Mouse (Mus musculus): ENCODE measurements around the gene Limk2. TPM values are rescaled to one million over a fixed set of nuclear protein-coding genes. Genes with fewer than 3 reads are reported as not detected.

Gene Limk2
- polyA plus RNA-seq, 1 experiment from 2014 or later = 82.2 TPM

DNA sequence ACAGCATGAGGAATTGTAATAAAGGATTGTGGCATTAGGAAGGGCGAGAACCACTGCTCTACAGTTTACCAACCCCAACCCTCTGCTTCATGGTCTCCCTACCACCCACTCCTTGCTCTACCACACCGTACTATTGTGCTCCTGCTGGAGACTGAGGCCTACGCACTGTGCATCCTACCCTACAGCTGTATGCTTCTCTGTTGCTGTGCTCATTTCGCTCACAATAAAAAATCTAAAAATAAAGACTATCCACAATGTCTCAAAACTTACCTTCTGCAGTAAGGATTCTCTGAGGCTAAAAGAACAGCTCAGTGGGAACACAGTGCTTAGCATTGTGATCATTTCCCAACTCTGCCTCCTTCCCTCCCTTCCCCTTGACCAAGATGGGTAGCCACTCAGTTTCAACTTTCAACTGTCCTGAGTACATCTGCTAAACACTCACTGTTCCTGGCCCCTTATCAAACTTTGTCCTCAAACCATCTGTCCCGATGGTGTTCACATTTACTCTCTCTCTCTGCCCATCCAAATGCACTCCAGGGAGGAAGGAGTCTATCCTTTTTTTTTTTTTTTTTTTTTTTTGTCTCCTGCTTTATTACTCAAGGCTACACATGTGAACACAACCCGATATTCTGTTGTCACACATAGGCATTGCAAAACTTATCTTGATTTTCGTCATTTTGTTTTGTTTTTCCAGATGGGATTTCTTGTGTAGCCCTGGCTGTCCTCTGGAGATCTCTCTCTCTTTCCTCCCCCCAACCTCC lies 4.5 kb downstream of the Limk2 start:
- no peak for DNase-seq (ENCODE audit: low spot score)
- no peak overlapping the region for H3K4me3 ChIP-seq
- no peaks in the 10 kb centered on the region; the same call in 1 of the 2 replicates for H3K36me3 ChIP-seq
- 85% methylated on average over 7 of the region's 7 CpGs for WGBS
- H3K9me3 ChIP-seq = no peaks in the 10 kb centered on the region
- H3K4me1 ChIP-seq (replicated peaks) = peaks cover 12% of the 10 kb centered on the region
- no peak overlapping the region for H3K27ac ChIP-seq
- no peaks in the 10 kb centered on the region for H3K27me3 ChIP-seq (ENCODE audit: insufficient read depth, poor library complexity, severe bottlenecking)

- H3K4me3 ChIP-seq = no peak overlapping the region
- H3K27me3 ChIP-seq (ENCODE audit: insufficient read depth, poor library complexity, severe bottlenecking) = no peaks in the 10 kb centered on the region
- no peak overlapping the region for H3K27ac ChIP-seq
- H3K36me3 ChIP-seq = no peaks in the 10 kb centered on the region; the same call in 1 of the 2 replicates
- 84% methylated on average over 3 of the region's 3 CpGs for WGBS
- no peak for DNase-seq (ENCODE audit: low spot score)
- no peaks in the 10 kb centered on the region for H3K9me3 ChIP-seq
- H3K4me1 ChIP-seq (replicated peaks) = peaks cover 8% of the 10 kb centered on the region
Observed at GRCm38 (mm10) chr11:3403024-3403423, 6.0 kb downstream of the Limk2 start.

GRCm38 (mm10) chr11:3398318-3398717 lies 10.7 kb downstream of the Limk2 start:
- no peak overlapping the region for H3K27ac ChIP-seq
- no peak for DNase-seq (ENCODE audit: low spot score)
- WGBS = 87% methylated on average over 1 of the region's 1 CpGs

GRCm38 (mm10) chr11:3396562-3396961 lies 12.4 kb downstream of the Limk2 start:
- Histone ChIP-seq H3K9me3 (no peaks in the 10 kb centered on the region), H3K36me3 (peaks cover 6% of the 10 kb centered on the region; the same call in 1 of the 2 replicates), H3K4me1 (replicated peaks) (peaks cover 30% of the 10 kb centered on the region), H3K27me3 (ENCODE audit: insufficient read depth, poor library complexity, severe bottlenecking) (no peaks in the 10 kb centered on the region), H3K27ac (peak overlapping the region; percentile 62), H3K4me3 (no peak overlapping the region)
- DNase-seq (ENCODE audit: low spot score) = peak; percentile 13
- 41% methylated on average over 8 of the region's 8 CpGs for WGBS

More at GRCm38 (mm10) chr11:3398318-3398717, 10.7 kb downstream of the Limk2 start:
- H3K4me1 ChIP-seq (replicated peaks) = peaks cover 30% of the 10 kb centered on the region
- no peaks in the 10 kb centered on the region for H3K9me3 ChIP-seq
- H3K36me3 ChIP-seq = no peaks in the 10 kb centered on the region
- no peak overlapping the region for H3K4me3 ChIP-seq
- no peaks in the 10 kb centered on the region for H3K27me3 ChIP-seq (ENCODE audit: insufficient read depth, poor library complexity, severe bottlenecking)

DNA sequence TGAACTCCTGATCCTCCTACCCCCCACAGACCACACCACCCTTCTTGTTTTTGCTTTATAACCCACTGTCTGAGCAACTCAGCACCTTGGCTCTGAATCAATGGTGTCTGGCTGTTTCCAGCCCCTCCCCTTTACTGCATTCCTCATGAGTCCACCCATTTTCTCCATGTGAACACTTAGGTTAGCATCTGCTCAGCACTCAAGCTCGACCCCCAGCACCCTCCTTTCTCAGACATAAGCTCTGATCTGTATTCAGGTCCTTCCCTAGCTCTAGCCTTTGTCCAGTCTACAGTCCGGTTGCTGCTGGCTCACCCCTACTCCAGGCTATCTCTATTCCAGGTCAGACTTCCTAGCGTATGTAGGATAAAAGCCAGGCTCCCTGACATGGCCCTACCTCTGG lies 12.9 kb downstream of the Limk2 start:
- Histone ChIP-seq H3K27me3 (ENCODE audit: insufficient read depth, poor library complexity, severe bottlenecking) (no peaks in the 10 kb centered on the region), H3K9me3 (no peaks in the 10 kb centered on the region), H3K4me1 (replicated peaks) (peaks cover 30% of the 10 kb centered on the region), H3K36me3 (peaks cover 10% of the 10 kb centered on the region), H3K27ac (peak overlapping the region; percentile 62; the same call in 1 of the 2 replicates), H3K4me3 (no peak overlapping the region)
- no peak for DNase-seq (ENCODE audit: low spot score)
- 36% methylated on average over 3 of the region's 3 CpGs for WGBS

- DNase-seq (ENCODE audit: low spot score) = no peak
- H3K9me3 ChIP-seq = no peaks in the 10 kb centered on the region
- no peak overlapping the region for H3K4me3 ChIP-seq
- H3K36me3 ChIP-seq = peaks cover 22% of the 10 kb centered on the region
- H3K27ac ChIP-seq = no peak overlapping the region
- H3K4me1 ChIP-seq (replicated peaks) = peaks cover 30% of the 10 kb centered on the region
- WGBS = 36% methylated on average over 5 of the region's 5 CpGs
- no peaks in the 10 kb centered on the region for H3K27me3 ChIP-seq (ENCODE audit: insufficient read depth, poor library complexity, severe bottlenecking)
Observed at GRCm38 (mm10) chr11:3394520-3394919, 14.5 kb downstream of the Limk2 start.

DNA sequence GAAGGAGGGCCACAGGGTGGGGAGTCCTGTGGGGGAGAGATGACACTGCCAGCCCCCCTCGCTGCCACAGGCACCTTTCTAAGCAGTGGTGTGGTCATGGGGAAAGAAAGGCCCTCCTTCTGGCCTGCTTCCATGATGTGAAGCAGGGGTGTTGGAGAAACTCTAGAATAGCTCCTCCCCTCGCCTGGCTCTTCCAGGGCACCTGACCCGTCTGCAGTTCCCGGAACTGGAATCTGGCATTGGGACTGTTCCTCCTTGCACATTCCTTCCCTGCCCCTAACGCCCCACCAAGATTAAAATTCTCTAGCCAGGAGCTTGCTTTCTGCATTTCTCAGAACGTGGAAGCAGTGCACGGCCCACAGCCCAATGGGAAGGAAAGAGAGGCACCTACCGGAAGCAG lies 16.5 kb downstream of the Limk2 start:
- H3K9me3 ChIP-seq = no peaks in the 10 kb centered on the region

GRCm38 (mm10) chr11:3390789-3391188 lies 18.2 kb downstream of the Limk2 start:
- DNase-seq (ENCODE audit: low spot score) = no peak
- Histone ChIP-seq H3K36me3 (peaks cover 35% of the 10 kb centered on the region), H3K4me1 (replicated peaks) (peaks cover 7% of the 10 kb centered on the region; the same call in 1 of the 2 replicates), H3K4me3 (no peak overlapping the region), H3K27me3 (ENCODE audit: insufficient read depth, poor library complexity, severe bottlenecking) (no peaks in the 10 kb centered on the region), H3K9me3 (no peaks in the 10 kb centered on the region), H3K27ac (no peak overlapping the region)
- WGBS = 88% methylated on average over 5 of the region's 5 CpGs

More for the DNA sequence above, 16.5 kb downstream of the Limk2 start:
- peaks cover 35% of the 10 kb centered on the region for H3K36me3 ChIP-seq
- DNase-seq (ENCODE audit: low spot score) = no peak
- H3K4me1 ChIP-seq (replicated peaks) = peaks cover 24% of the 10 kb centered on the region
- H3K27me3 ChIP-seq (ENCODE audit: insufficient read depth, poor library complexity, severe bottlenecking) = no peaks in the 10 kb centered on the region
- no peak overlapping the region for H3K4me3 ChIP-seq
- 88% methylated on average over 8 of the region's 8 CpGs for WGBS
- no peak overlapping the region for H3K27ac ChIP-seq

GRCm38 (mm10) chr11:3389996-3390395 lies 19.0 kb downstream of the Limk2 start:
- WGBS = 79% methylated on average over 5 of the region's 5 CpGs
- H3K27ac ChIP-seq = no peak overlapping the region
- peaks cover 35% of the 10 kb centered on the region for H3K36me3 ChIP-seq
- H3K9me3 ChIP-seq = no peaks in the 10 kb centered on the region
- no peaks in the 10 kb centered on the region for H3K27me3 ChIP-seq (ENCODE audit: insufficient read depth, poor library complexity, severe bottlenecking)
- H3K4me1 ChIP-seq (replicated peaks) = 0 out of 2 replicates have a peak, but pooled peaks cover 7% of the 10 kb centered on the region
- DNase-seq (ENCODE audit: low spot score) = no peak
- no peak overlapping the region for H3K4me3 ChIP-seq

DNA sequence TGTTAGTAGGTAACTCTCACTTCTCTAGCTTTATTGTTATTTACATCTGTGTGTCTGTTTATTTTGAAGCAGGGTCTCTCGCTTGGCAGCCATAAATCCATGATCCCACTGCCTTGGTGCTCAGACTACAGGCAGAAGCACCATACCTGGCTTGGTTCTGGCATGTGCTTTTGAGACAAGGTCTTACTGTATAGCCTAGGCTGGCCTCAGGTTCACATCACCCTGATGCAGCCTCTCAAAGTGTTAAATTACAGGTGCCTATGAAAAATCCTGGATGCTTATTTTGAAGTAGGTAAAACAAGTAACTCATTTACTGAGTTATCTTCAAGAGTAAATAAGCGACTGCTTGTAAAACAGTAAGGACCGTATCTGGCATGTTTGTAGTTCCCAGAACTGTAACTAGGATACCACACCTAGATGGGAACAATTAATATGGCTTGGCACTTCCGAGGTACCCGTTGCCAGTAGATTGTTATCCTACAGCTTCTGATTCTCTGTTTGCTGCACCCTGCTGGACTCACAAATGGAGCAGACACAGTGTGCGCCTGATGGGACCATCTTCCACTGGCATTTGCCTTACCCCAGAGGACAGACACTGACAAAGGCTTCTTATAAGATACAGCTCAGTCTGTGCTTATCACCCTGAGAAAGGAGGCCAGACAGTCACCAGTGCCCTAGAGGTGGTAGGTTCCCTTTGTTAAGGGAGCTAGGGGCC lies 21.4 kb downstream of the Limk2 start:
- no peak overlapping the region for H3K27ac ChIP-seq
- H3K36me3 ChIP-seq = peaks cover 57% of the 10 kb centered on the region
- no peaks in the 10 kb centered on the region for H3K4me1 ChIP-seq (replicated peaks)
- no peaks in the 10 kb centered on the region for H3K27me3 ChIP-seq (ENCODE audit: insufficient read depth, poor library complexity, severe bottlenecking)
- no peak for DNase-seq (ENCODE audit: low spot score)
- H3K4me3 ChIP-seq = no peak overlapping the region
- WGBS = 86% methylated on average over 6 of the region's 6 CpGs
- 0 out of 2 replicates have a peak, but pooled peaks cover 6% of the 10 kb centered on the region for H3K9me3 ChIP-seq

DNA sequence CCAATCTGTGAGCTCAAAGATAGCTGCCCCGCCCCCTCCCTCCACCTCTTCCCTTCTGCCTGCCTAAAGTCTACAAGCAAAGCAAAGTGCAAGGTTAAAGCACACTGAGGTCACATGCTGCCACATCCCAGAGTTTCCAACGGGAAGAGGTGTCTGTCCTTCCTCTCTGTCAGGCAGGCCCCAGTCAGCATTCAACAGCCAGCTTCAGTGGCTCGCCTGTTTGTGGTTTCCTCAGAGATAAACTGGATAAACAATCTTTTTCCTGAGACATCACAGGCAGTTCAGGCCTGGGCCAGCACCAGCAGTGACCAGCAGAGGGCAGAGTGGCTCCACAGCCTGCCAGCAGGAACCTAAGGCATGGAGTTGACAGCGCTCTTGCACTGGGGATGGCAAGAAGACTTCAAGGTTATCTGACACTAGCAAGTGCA lies 22.0 kb downstream of the Limk2 start:
- H3K4me3 ChIP-seq = no peak overlapping the region
- DNase-seq (ENCODE audit: low spot score) = peak; percentile 80
- WGBS = 32% methylated on average over 4 of the region's 4 CpGs
- H3K4me1 ChIP-seq (replicated peaks) = no peaks in the 10 kb centered on the region
- no peaks in the 10 kb centered on the region for H3K27me3 ChIP-seq (ENCODE audit: insufficient read depth, poor library complexity, severe bottlenecking)
- peaks cover 59% of the 10 kb centered on the region for H3K36me3 ChIP-seq
- peaks cover 9% of the 10 kb centered on the region; the same call in 1 of the 2 replicates for H3K9me3 ChIP-seq
- no peak overlapping the region for H3K27ac ChIP-seq

- no peaks in the 10 kb centered on the region for H3K4me1 ChIP-seq (replicated peaks)
- peaks cover 9% of the 10 kb centered on the region; the same call in 1 of the 2 replicates for H3K9me3 ChIP-seq
- peaks cover 37% of the 10 kb centered on the region for H3K36me3 ChIP-seq
- no peak for DNase-seq (ENCODE audit: low spot score)
- H3K27ac ChIP-seq = no peak overlapping the region
- H3K4me3 ChIP-seq = no peak overlapping the region
- no peaks in the 10 kb centered on the region for H3K27me3 ChIP-seq (ENCODE audit: insufficient read depth, poor library complexity, severe bottlenecking)
- WGBS = 78% methylated on average over 5 of the region's 5 CpGs
Observed at GRCm38 (mm10) chr11:3382602-3383594, 26.1 kb downstream of the Limk2 start.

Data from hindbrain, embryonic 10.5 days (tissue).